Mouse (Mus musculus): ENCODE measurements around the gene Safb2.

Gene Safb2

GRCm38 (mm10) chr17:56608699-56609098, 24.3 kb upstream of the Safb2 start:
- DNase-seq, result no peak

- no peak for DNase-seq
Measured at GRCm38 (mm10) chr17:56607521-56608062, 23.2 kb upstream of the Safb2 start.

- DNase-seq, result no peak
Measured at GRCm38 (mm10) chr17:56605431-56605830, 21.0 kb upstream of the Safb2 start.

- no peak for DNase-seq
Measured at GRCm38 (mm10) chr17:56604422-56604821, 20.0 kb upstream of the Safb2 start.

- DNase-seq, result no peak
Measured at GRCm38 (mm10) chr17:56604070-56604380, 19.6 kb upstream of the Safb2 start.

GRCm38 (mm10) chr17:56603186-56604069, 19.0 kb upstream of the Safb2 start:
- DNase-seq, result no peak

- DNase-seq, result no peak
Measured at GRCm38 (mm10) chr17:56593527-56594271, 9.3 kb upstream of the Safb2 start.

GRCm38 (mm10) chr17:56592553-56592952, 8.2 kb upstream of the Safb2 start:
- DNase-seq, result no peak

GRCm38 (mm10) chr17:56588921-56589320, 4.5 kb upstream of the Safb2 start:
- DNase-seq, result no peak

- no peak for DNase-seq
Measured at GRCm38 (mm10) chr17:56587773-56588172, 3.4 kb upstream of the Safb2 start.

GRCm38 (mm10) chr17:56585171-56585821, 911 bp upstream of the Safb2 start:
- DNase-seq, result no peak

GRCm38 (mm10) chr17:56583611-56584256, 651 bp downstream of the Safb2 start:
- no peak for DNase-seq

GRCm38 (mm10) chr17:56583071-56583470, 1.3 kb downstream of the Safb2 start:
- DNase-seq, result no peak

- no peak for DNase-seq
Measured at GRCm38 (mm10) chr17:56572939-56573338, 11.4 kb downstream of the Safb2 start.

- DNase-seq, result no peak
Measured at GRCm38 (mm10) chr17:56572154-56572553, 12.2 kb downstream of the Safb2 start.

- no peak for DNase-seq
Measured at GRCm38 (mm10) chr17:56570287-56570686, 14.1 kb downstream of the Safb2 start.

GRCm38 (mm10) chr17:56567370-56567769, 17.0 kb downstream of the Safb2 start:
- no peak for DNase-seq

GRCm38 (mm10) chr17:56566918-56567317, 17.5 kb downstream of the Safb2 start:
- DNase-seq, result no peak

GRCm38 (mm10) chr17:56566293-56566692, 18.1 kb downstream of the Safb2 start:
- no peak for DNase-seq

- no peak for DNase-seq
Measured at GRCm38 (mm10) chr17:56561866-56562265, 22.5 kb downstream of the Safb2 start.

GRCm38 (mm10) chr17:56560131-56560530, 24.3 kb downstream of the Safb2 start:
- DNase-seq, result no peak

- no peak for DNase-seq
Measured at GRCm38 (mm10) chr17:56559386-56559785, 25.0 kb downstream of the Safb2 start.

- DNase-seq, result peak; percentile 63 to 67
Measured at GRCm38 (mm10) chr17:56558448-56558847, 25.9 kb downstream of the Safb2 start.

All from thymus, postnatal 36 days (tissue).